Mouse (Mus musculus): Measurements from ENCODE around the gene Nradd. TPM values are rescaled to one million over a fixed set of nuclear protein-coding genes. Genes with fewer than 3 reads are reported as not detected.

The Nradd gene
- total RNA-seq, 2 experiments from 2014 or later = 2.2 to 4.3 TPM

DNA sequence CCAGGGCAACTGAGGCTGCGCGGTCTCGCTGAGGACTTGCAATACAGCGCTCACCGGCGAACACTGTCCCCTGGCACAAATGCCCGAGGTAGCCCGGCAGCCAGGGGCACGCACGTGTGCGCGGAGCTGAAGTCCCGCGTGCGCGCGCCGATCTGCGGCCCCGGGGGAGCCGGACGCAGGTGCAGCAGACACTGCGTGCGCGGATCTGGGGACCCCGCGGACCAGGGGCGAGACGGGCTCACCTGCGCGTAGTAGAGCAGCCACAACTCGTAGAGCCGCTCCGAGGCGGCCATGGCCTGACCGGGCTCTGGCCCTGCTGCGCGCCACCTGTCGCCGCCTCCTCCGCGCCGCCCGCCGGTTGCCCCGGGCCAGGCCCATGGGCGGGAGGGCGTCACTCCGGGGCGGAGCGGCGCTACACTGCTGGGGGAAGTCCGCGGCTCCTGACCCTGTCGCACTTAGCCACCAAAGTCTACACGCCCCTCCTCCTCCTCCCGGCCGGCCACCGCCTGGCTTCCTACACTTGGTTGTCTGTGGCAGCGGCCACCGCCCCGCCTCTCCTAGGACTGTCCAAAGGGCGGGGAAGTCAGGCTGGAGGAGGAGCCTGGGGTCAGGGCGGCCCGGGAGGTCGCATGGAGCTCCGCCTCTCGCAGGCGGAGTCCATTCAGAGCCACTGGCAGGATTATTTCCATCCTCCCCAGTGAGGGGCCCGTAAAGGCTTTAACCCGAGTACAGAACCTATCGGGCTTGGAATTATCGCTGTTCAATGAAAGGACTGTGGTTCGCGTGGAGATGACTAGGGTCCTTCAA is 29.6 kb upstream of the Nradd start, which contains the start of gene Nbeal2:
Gene Nbeal2 (minus strand): TSS at position 507 of the 807 bp plus-strand sequence.
- peak; percentile 65 for ATAC-seq (replicated peaks; ENCODE audit: poor library complexity)

DNA sequence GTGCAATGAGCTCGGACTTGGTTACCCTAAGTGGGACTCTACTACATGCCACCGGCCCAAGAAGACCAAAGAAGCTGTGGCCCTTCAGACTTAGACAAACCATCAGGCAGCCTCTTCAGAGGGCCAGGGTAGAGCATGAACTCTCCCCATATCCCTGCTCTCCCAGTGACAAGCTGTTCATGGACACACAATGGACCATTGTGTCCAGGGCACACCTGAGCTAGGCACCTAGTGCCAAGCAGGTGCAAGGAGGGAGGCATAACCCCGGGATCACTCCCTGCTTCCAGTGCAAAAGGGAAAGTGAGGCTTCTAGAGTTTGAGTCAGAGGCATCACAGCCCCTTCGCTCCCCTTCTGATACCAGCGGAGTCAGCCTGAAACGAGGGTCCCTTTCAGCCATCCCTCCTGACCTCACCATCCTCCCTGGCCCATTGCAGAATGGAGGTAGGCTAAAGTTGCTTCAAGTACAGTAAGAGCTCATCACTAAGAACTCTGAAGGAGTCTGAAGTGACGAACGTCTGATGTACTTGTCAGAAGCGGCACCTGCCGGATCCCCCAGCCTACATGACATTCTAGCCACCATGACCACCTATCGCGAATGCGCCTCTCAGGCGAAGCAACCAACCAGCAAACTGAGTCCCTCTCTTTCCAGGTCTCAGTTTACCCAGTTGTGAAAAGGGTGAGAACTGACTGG is 28.9 kb upstream of the Nradd start:
- ATAC-seq (replicated peaks; ENCODE audit: poor library complexity) = no peak

DNA sequence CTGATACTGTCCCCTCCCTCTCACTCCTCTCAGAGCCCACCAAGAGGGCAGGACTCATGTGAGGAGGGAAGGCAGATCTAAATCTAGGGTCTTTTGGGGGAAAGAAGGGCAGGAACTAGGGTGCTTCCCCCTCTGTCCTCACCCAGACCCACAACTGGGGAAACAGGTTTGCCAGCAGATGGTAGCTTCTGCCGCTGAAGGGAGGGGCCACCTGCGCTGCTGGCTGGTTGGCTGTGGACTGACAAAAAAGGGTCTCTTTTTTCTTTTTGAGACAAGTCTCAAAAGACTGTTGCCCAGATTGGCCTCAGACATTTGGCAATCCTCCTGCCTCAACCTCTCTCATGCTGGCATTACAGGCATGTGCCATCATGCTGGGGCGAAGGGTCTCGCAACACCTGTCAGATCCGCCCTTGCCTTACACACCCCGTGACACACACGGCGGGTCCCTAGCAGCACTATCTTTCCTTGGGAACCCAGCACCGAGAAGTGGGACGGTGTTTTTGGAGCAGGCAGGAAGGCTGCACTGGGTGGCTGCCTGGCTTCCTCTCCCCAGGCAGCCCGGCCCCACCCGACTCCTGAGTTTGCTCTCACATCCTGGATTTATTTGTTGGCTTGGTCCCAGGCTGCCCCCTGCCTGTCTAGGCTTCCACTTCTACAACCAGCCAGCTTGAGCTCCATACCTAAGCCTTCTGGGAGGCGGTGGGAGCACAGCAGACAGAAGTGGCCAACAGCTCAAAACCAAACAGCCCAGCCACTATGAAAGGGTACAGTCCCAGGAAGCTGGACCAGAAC is 27.9 kb upstream of the Nradd start:
- peak; percentile 4 for ATAC-seq (replicated peaks; ENCODE audit: poor library complexity)

DNA sequence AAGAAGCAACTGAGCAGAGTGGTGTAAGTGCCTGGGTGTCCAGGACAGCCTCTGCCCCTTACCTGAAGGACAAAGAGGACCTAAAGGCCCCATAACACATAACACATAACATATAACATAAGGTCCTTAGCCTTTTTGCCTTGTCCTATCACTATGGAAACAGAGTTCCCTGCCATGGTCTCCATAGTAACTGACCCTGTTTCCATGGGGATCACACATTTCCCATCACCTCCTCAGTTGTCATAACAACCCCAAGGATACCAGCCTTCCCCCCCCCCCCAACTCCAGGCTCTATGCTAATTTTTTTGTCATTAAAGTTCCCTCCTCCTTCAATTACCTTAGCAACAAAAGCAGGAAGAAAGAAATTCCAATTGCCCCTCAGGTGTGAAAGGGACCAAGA is 25.5 kb upstream of the Nradd start:
- ATAC-seq (replicated peaks; ENCODE audit: poor library complexity) = no peak

DNA sequence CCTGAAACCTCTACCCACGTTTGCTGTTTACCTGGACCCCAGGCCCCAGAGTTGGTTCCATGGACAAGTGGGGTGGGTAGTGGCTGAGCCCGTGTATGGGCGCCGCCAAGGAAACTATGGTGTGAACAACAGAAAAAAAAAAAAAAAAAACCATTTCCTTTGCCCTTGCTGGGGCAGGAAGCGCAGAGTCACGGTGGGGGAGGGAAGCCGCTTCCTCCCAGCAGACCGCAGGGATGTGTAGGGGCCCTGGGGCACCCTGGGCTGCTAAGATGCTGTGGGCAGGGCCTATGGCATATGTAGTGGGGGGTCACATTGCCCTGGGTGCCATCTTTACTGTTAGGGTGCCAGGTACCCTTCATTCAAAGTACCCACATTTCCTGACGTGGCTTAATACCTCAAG is 21.0 kb upstream of the Nradd start:
- ATAC-seq (replicated peaks; ENCODE audit: poor library complexity) = peak; percentile 79

DNA sequence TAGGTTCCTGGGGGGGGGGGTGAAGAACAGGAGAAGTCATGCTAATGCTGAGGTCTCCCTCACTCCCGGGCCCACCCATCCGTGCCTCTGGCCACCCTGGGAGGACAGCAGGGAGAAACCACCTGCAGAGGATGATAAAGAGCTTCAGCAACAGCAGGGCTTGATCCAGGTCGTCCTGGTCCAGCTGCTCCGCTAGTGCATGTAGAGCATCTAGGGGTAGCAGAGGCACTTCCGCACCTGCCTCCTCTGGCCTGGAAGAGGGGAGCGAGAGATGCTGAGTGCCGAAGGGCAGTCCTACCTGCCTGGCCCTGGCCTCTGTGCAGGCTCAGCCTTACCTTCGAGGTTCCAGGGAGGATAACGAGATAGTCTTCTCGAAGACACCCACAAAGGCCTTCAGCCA is 20.0 kb upstream of the Nradd start:
- no peak for ATAC-seq (replicated peaks; ENCODE audit: poor library complexity)

DNA sequence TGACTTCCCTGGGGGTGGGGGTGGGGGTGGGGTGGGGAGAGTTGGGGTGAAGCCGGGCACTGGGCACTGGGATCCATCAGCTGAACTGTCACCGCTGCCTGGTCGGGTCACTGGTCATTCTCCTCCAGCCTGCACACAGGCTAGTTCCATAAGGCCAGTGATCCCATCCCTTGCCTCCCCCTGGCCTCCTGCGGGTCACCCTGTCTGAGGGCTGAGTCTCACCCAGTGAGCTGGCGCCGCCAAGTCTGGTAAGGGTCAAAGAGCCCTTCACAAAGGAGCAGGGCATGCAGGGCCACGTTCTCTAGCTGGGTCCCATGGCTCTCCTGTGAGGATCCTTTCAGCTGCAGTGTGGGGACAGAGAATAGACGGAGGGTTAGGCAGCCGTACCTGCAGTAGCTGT is 19.5 kb upstream of the Nradd start:
- no peak for ATAC-seq (replicated peaks; ENCODE audit: poor library complexity)

DNA sequence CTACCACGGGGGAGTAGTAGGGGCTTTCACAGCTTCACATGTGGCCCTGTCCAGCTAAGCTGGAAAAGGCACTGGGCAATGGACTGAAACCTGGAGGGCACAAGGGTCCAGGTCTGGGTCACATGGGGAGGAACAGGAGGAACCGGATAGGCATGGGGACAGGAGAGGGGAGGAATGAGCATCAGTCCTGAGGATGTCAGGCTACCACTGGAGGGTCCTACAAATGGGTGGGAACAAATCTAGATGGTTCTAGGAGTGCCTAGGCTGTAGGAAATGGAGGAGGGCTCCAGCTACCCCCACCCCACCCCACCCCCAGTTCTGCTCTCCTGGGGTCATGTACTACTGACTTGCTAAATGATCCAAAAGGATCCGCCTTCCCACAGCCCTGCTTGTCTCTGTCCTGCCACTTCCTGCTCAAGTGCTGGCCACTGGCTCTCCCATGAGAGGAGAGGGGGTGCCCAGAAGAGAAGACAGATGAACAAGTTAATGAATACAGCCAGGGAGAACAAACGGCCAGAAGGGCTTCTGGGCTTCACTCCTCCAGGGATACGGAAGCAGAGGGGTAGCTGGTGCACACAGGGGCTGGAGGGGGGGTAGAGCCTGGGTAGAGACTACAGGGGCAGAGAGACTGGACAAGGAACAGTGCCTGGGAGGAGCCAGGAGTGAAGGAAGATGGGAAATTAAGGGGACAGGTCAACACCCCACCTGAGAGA is 18.7 kb upstream of the Nradd start:
- no peak for ATAC-seq (replicated peaks; ENCODE audit: poor library complexity)

DNA sequence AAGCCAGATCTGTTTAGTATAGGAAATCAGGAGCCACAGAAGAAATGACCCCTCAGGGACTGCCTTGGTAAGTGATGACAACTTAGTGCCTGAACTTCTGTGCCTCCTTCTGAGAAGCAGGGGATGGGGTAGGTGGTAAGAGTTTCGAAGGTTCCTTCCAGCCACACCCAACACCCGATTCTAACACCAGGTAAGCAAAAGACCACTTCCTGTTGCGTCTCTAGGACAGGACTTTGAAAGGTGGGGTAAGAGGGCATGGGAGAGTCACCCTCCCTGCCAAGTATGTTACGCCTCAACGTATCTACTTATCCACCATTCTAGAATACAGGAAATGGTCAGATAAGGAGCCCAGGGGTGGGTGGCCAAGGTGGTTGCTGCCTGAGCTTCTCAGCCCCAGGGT is 16.8 kb upstream of the Nradd start:
- no peak for ATAC-seq (replicated peaks; ENCODE audit: poor library complexity)

DNA sequence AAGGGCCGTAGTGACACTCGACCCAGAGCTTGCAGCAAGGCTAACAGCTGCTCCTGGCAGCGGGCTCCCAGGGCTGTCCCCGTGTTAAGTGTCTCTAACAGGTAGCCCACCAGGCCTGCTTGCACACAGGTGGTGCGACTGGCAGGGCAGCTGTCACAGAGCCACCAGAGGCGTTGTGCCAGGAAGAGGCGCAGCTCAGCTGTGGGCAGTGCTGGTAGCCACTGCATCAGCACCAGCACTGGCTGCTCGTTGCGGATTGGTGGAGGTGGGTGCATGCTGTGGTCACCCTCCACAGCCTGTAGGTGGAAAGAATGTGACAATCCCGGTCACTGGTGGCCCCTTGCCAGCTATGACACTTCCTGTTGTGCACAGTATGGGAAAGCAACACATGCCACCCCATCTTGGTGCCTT is 14.4 kb upstream of the Nradd start:
- no peak for ATAC-seq (replicated peaks; ENCODE audit: poor library complexity)

DNA sequence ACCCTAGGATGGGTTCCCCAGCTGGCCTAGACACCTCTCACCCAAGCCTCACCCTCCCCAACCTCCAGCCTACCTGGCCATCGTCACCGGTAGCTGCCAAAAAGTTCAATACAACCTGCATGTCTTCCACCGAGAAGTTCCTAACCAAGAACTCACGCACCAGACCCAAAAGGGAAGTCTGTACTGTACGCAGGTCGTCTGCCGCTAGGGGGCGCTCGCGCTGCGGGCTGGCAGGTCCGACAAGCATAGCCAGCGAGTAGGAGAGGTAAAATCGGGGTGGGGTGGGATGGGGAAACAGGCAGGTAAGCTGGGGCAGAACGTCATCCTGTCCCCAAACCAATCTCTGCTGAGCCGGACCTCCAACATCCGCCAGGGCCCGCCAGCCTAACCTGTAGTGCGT is 11.0 kb upstream of the Nradd start:
- ATAC-seq (replicated peaks; ENCODE audit: poor library complexity) = peak; percentile 70

DNA sequence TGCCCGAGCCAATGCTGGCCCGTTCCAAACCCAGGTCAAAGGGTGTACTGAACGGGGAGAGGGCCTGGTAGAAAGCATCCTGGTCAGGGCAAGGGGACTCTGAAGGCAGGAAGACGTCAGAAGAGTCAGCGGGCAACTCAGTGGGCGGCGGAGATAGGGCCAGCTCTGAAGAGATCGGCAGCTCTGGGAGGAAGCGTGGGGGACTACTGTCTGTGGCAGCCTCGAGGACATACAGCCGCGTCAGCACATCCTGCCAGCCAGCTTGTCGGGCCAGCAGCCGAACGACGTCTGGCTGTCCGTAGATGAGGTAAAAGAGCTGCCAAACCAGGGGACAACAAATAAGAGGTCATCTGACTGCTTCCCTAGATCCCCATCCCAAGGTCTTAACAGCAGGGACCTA is 9.6 kb upstream of the Nradd start:
- ATAC-seq (replicated peaks; ENCODE audit: poor library complexity) = no peak

DNA sequence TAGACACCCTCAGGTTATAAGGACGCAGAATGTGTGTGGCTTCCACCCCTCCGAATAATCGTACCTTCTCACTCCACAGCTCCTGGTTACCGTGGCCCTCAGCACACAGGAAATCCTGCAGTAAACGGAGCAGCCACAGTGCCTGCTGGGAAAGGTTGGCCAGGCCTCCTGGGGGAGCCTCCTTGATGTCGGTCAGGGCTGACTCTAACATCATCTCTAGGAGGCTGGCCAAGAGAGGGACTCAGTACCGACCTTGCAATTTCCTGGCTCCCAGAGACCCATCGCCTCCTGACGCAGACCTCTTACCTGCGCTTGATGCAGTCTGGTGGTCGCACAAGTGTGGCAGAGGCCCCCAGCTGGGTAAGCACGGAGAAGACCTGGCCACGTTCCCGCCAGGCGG is 8.4 kb upstream of the Nradd start:
- ATAC-seq (replicated peaks; ENCODE audit: poor library complexity) = no peak

DNA sequence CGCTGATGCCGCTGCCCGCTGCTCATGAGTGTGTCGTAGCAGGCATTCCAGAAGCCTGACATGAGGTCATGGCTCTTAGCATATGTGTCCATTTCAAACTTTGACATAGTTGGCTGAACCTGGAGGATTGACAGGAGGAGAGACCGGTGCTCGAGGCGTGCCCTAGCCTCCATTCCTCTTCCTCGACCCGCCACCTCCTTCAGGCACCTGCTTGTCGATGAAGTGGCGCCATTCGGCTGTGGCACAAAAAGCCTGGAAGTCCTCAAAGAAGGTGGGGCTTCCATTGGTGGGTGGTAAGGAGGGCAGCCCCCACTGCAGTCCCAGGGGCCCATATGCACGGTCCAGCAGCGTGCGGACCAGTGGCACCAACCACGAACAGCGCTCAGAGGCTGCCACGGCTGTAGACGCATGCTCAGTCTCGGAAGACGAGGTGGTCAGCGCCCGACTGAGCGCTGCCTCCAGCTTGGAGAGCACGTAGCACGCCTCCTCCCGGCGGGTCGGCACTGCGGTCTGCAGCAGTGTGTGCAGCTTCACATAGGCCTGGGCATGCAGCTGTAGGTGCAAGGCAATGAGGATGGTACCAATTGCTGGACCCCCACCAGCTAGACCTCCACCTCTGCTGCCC is 7.5 kb upstream of the Nradd start:
- no peak for ATAC-seq (replicated peaks; ENCODE audit: poor library complexity)

DNA sequence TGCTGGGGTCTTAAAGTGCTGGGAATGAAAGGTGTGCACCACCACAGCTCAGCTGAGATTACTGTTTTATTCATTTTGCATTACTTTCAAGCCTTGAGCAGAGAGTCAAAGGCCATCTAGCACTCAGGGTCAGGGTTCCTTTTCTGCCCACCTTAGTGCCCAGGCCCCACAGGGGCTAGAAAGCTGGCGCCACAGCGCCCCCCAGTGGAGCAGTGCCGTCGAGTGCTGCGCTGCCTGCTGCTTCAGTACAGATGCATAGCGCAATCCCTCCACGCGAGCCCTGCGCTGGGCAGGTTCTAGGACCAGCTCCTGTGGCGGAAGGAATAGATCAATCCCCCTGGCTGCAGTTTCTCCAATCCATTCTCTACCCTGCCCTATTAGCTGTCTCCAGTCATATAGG is 6.9 kb upstream of the Nradd start:
- peak; percentile 70 for ATAC-seq (replicated peaks; ENCODE audit: poor library complexity)

DNA sequence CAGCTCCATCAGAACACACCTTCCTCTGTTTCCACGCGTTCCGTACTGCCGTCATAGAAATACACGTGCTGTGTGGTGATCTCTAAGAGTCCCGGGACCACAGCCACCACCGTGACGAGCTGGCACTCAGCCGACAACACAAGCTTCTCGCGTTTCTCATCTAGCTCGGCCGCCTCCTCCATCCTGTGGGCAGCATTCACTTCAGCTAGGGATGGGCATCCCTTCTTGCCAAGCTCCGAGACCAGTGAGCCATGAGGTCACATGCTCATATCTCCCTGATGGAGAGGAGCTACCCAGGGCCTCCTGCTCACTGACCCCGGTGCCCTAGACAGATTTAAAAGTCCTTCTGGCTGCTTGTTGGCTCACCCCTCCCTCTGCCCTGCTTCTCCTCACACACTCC is 5.9 kb upstream of the Nradd start:
- ATAC-seq (replicated peaks; ENCODE audit: poor library complexity) = no peak

DNA sequence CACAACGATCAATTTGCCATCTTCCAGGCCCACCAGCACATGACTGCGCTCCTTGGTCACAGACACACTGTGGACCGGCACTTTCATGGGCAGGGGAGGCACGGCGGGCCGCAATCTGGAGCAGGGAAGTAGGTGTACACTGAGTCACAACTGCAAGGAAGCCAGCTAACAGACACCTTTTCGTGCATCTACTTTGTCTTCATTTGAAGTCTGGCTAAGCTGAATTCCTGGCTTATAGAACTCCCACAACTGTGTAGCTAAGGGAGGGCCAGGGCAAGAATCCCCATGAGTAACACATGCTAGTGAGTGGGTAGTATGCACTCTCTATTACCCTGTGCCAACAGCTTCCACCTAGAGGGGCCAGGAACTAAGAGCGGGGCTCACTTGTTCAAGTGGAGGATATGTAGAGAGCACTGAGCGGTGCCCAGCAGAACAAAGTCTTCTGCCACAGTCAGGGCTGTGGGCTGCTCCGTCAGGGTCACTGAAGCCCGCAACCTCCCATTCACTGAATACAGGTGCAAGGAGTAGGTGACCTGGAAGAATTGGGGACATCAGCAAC is 1.2 kb upstream of the Nradd start:
- ATAC-seq (replicated peaks; ENCODE audit: poor library complexity) = no peak

DNA sequence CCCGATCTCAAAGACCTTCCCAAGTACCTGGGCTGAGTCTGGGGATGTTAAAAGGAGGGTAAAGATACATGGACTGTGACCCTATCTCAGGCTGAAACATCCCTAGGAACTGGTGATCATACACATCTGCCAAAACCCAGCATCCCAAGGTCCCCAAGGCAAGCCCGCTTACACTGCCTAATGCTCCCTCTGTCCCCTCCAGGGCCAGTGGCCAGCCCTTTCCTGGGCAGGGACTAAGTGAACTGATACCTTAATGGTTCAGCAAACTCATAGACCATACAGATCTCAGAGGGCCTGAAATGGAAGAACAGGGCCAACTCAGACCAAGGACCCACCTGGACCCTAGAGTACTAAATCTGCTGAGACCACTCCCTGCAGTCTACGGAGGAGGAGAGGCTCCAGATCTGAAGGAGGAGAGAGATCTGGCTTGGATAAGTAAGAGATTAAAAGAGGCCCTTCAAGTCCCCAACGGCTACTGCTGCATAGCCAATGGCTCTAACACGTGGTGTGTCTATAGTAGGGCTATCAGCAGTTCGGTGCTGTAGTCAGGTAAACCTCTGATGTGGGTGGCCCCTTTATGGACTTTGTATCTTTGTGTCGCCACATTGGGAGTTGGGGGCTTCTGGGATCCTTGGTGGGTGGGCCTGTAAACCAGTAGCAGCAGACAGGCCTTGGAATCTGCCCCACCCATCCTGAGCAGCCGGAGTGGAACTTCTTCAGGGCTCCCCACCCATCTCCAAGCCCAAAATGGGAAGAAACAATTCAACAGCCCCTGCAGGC is 646 bp downstream of the Nradd start:
- no peak for ATAC-seq (replicated peaks; ENCODE audit: poor library complexity)

DNA sequence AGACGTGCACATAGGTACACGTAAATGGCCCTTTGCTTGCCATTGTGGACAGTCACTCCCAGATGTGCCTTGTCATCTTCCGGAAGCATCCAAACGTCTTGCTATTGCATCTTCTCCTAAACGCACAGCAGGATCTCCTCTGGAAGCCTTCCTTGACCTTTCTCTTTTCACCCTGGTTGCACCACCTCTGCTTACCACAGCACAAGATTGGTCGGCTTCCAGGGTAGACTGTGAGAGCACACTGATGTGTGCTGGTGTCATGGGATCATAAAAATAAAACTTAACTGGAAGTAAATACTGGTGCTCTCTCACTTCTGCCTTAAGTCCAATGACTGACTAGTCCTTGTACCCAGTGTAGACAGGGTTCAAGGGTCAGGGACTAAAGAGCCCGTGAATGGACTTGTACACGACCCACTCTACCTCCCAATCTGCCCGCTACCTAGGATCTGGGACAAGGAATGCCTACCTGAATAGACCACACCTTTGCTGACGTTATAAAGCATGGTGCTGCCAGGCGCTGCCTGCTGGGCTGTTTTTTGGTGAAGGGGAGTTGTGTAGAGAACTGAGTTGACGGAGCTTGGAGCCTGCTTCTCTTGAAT is 1.5 kb downstream of the Nradd start:
- no peak for ATAC-seq (replicated peaks; ENCODE audit: poor library complexity)

All from megakaryocyte progenitor cell, adult 5-6 weeks (primary cell).